Mouse (Mus musculus) liver, adult 2 months (tissue): ENCODE measurements around the gene Sema3a. TPM values are rescaled to one million over a fixed set of nuclear protein-coding genes. Genes with fewer than 3 reads are reported as not detected.

Experiments used
- DNase-seq: peaks from one replicate; pipeline ENCODE4 v3.0.0-alpha.2; 2011; ENCODE audit warnings: low read depth, low spot score; ENCODE audit errors: extremely low read depth
- H3K27ac ChIP-seq: fragments of 200-500 bp; replicated peaks from 2 replicates; pipeline ENCODE4 v1.5.1; 2012; ENCODE audit warnings: low read depth, mild to moderate bottlenecking, control low read depth, inconsistent platforms, low read length; ENCODE audit not compliant: insufficient read depth
- H3K27me3 ChIP-seq: fragments of 200-500 bp; 2 replicates; pipeline ENCODE4 v1.6.1; 2012; ENCODE audit warnings: mild to moderate bottlenecking, moderate library complexity, low read length, inconsistent platforms; ENCODE audit not compliant: control insufficient read depth, insufficient read depth
- H3K36me3 ChIP-seq: fragments of 200-500 bp; 2 replicates; pipeline ENCODE4 v1.6.1; 2012; ENCODE audit warnings: low read length, inconsistent platforms; ENCODE audit not compliant: control insufficient read depth, insufficient read depth
- H3K4me1 ChIP-seq: fragments of 200-500 bp; 2 replicates; pipeline ENCODE4 v1.6.1; 2011; ENCODE audit warnings: low read length; ENCODE audit not compliant: control insufficient read depth, insufficient read depth
- H3K4me3 ChIP-seq: fragments of 200-500 bp; 2 replicates; pipeline ENCODE4 v1.5.1; 2011; ENCODE audit warnings: low read depth, mild to moderate bottlenecking, control low read depth, low read length, moderate library complexity; ENCODE audit not compliant: insufficient read depth
- H3K79me2 ChIP-seq: fragments of 200-500 bp; 2 replicates; pipeline ENCODE4 v1.6.1; 2012; ENCODE audit warnings: inconsistent platforms, mild to moderate bottlenecking, low read length, moderate library complexity; ENCODE audit not compliant: control insufficient read depth, insufficient read depth
- H3K9ac ChIP-seq: fragments of 200-500 bp; 2 replicates; pipeline ENCODE4 v1.6.1; 2012; ENCODE audit warnings: low read depth, mild to moderate bottlenecking, control low read depth, inconsistent platforms, low read length
- CTCF ChIP-seq: fragments of 200-500 bp; IDR thresholded peaks from 2 replicates; pipeline ENCODE4 v1.5.1; 2011; ENCODE audit warnings: low read depth, low read length, control low read depth
- POLR2A ChIP-seq: fragments of 200-500 bp; IDR thresholded peaks from 2 replicates; pipeline ENCODE4 v1.6.1; 2011; ENCODE audit warnings: low read length, control low read depth; ENCODE audit not compliant: insufficient read depth; ENCODE audit errors: extremely low read depth
- WGBS: fragments of 180-500 bp; shearing (Covaris S2); methylation state at CpG from one replicate; pipeline ENCODE4 v1.1.7; 2018; 5-methylcytosine and 5-hydroxymethylcytosine counted together
- polyA plus RNA-seq: library from polyadenylated mRNA; depleted of rRNA; stranded (reverse); fragments of >200 nt; gene quantifications from 2 replicates; pipeline ENCODE4 v1.2.3, GENCODE M21; 2012; rRNA removed
- total RNA-seq: library from RNA; depleted of rRNA; stranded (reverse); fragments of >200 nt; gene quantifications from 2 replicates; pipeline ENCODE4 v1.2.3, GENCODE M21; 2014; rRNA removed

Sema3a gene
- total RNA-seq (0.18 and 0.27 TPM in 2 replicates), polyA plus RNA-seq (0.02 and 0.06 TPM in 2 replicates)

GRCm38 (mm10) chr5:13125241-13125692 lies at the start of gene Sema3a:
Gene Sema3a (plus strand): TSS chr5:13125414.
- WGBS: 65% methylated on average over 13 of the region's 13 CpGs
- Histone ChIP-seq H3K27me3 (no peaks in the 10 kb centered on the region), H3K27ac (no peak within 1 kb of the TSS), H3K9ac (no peak within 1 kb of the TSS), H3K79me2 (no peaks in the 10 kb centered on the region), H3K36me3 (no peaks in the 10 kb centered on the region), H3K4me3 (no peak within 1 kb of the TSS), H3K4me1 (no peaks in the 10 kb centered on the region)
- no peak for TF ChIP-seq POLR2A
- no peak for TF ChIP-seq CTCF
- DNase-seq: no peak

DNA sequence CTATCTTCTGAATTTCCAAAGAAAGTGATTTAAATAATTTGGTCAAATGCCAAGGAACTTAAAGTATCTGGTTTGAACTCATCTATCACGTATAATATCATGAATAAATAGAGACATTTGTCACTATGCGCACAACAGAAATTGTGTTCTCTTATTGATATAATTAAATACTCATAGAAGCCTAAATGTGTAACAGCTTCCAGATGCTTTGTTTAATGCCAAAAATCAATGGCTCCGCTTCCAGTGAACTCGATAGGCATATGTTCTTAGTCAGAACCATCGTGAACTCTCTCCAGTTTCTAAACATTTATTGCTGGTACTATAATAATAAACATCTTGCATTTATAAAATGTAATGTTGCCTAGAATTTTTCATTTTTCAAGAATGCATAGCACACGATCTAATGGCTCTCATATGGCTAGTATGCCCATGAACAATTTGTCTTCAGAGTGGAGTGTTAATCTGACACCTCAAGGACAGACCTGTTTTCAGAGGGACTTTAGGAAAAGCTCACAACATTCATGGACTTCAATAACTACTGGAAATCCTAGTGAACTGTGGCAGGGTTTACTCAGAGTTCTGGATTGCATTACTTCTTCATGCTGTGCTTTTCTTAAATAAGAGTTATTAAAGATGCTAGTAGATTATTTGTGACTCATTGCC lies 40.3 kb upstream of the Sema3a start:
- H3K36me3 ChIP-seq: no peaks in the 10 kb centered on the region
- no peaks in the 10 kb centered on the region for H3K4me1 ChIP-seq
- DNase-seq: no peak
- no peak overlapping the region for H3K27ac ChIP-seq
- no peaks in the 10 kb centered on the region for H3K27me3 ChIP-seq
- no peak for TF ChIP-seq POLR2A
- TF ChIP-seq CTCF: no peak
- H3K4me3 ChIP-seq: no peak overlapping the region
- no peaks in the 10 kb centered on the region for H3K79me2 ChIP-seq
- WGBS: 75% methylated on average over 6 of the region's 6 CpGs
- H3K9ac ChIP-seq: no peak overlapping the region

DNA sequence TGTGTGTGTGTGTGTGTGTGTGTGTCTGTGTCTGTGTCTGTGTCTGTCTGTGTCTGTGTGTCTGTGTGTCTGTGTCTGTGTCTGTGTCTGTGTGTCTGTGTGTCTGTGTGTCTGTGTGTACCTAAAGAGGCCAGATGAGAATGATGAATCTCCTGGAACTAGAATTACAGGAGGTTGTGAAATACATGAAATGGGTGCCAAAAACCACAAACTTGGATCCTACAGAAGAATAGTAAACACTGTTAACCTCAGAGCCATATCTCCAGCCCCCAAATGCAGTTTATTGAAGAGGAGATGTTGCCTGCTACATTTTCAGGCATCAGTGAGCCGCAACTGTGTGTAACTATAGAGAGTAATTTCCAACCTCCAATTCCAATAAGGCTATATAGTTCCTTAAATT lies 34.8 kb upstream of the Sema3a start:
- H3K36me3 ChIP-seq: no peaks in the 10 kb centered on the region
- TF ChIP-seq POLR2A (no peak), CTCF (no peak)
- H3K79me2 ChIP-seq: no peaks in the 10 kb centered on the region
- H3K27me3 ChIP-seq: no peaks in the 10 kb centered on the region
- H3K27ac ChIP-seq: no peak overlapping the region
- H3K9ac ChIP-seq: no peak overlapping the region
- peak; percentile 25 for DNase-seq
- WGBS: 89% methylated on average over 1 of the region's 1 CpGs
- H3K4me1 ChIP-seq: no peaks in the 10 kb centered on the region
- H3K4me3 ChIP-seq: no peak overlapping the region

DNA sequence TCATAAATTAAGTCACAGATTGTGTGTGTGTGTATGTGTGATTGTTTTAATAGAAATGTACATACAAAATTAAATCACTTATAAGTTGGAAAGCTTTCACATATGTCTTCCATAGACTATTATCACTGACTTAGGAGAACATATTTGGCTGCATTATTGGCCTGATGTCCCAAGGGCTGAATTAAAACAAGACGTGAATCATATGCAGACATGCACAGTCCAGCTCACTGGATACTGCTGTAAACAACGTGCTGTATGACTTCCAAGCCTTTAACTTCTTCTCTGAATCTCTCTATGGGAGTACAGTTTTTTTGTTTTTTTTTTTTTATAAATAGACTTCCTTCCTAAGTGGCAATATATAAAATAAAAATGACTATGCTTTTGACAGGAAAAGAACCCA lies 15.7 kb upstream of the Sema3a start:
- 62% methylated on average over 2 of the region's 2 CpGs for WGBS
- Histone ChIP-seq H3K36me3 (no peaks in the 10 kb centered on the region), H3K27me3 (no peaks in the 10 kb centered on the region), H3K4me3 (no peak overlapping the region), H3K4me1 (no peaks in the 10 kb centered on the region), H3K9ac (no peak overlapping the region), H3K79me2 (no peaks in the 10 kb centered on the region), H3K27ac (no peak overlapping the region)
- no peak for TF ChIP-seq POLR2A
- TF ChIP-seq CTCF: no peak
- DNase-seq: no peak

GRCm38 (mm10) chr5:13117236-13117635 lies 8.0 kb upstream of the Sema3a start:
- no peaks in the 10 kb centered on the region for H3K79me2 ChIP-seq
- TF ChIP-seq CTCF (no peak), POLR2A (no peak)
- H3K9ac ChIP-seq: no peak overlapping the region
- no peaks in the 10 kb centered on the region for H3K36me3 ChIP-seq
- no peak for DNase-seq
- no peaks in the 10 kb centered on the region for H3K27me3 ChIP-seq
- no peak overlapping the region for H3K4me3 ChIP-seq
- no peaks in the 10 kb centered on the region for H3K4me1 ChIP-seq
- no peak overlapping the region for H3K27ac ChIP-seq
- 81% methylated on average over 8 of the region's 8 CpGs for WGBS

DNA sequence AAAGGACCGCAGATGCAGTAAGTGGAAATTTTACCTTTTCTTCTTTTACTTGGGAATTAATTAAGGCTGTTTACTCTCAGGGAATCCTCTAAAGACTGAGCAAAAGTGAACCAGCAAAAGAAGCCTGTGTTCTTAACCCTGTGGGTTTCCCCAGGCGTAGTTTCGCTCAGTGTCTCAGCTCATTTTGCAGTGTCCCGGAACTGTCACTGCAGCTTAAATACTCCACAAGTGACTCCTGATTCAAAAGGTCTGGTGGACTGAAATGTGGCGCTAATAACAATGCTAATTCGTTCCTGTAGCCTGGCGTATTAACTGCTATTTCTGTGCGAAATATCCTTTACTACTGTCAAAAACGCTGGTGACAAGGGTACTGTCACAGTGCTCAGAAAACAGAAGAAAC lies 543 bp downstream of the Sema3a start:
- WGBS: 86% methylated on average over 9 of the region's 9 CpGs
- TF ChIP-seq CTCF: no peak
- no peak for TF ChIP-seq POLR2A
- H3K27me3 ChIP-seq: no peaks in the 10 kb centered on the region

More for the DNA sequence above, 543 bp downstream of the Sema3a start:
- Histone ChIP-seq H3K4me3 (no peak overlapping the region), H3K4me1 (no peaks in the 10 kb centered on the region), H3K79me2 (no peaks in the 10 kb centered on the region), H3K27ac (no peak overlapping the region), H3K9ac (no peak overlapping the region), H3K36me3 (no peaks in the 10 kb centered on the region)
- DNase-seq: no peak
